Mouse (Mus musculus): ENCODE data around the gene Ror2. TPM values are rescaled to one million over a fixed set of nuclear protein-coding genes. Genes with fewer than 3 reads are reported as not detected.

Ror2 gene
- polyA plus RNA-seq, 1 experiment from 2014 or later: 23.6 TPM

DNA sequence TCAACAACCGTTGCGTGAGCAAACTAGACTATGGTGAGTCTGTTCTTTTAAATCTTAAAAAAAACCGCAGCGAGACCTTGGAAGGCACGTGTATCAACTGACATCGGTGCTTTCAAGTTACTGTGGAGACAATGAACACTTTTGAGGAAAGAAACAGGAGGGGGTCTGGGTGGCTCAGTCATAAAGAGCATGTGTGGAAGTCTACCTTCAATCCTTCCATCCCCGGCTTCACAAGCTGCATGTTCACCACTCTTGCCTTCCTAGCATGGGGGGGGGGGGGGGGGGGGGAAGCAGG lies 108.6 kb downstream of the Ror2 start:
- Histone ChIP-seq H3K36me3 (replicated peaks) (no peaks in the 10 kb centered on the region), H3K9me3 (no peaks in the 10 kb centered on the region), H3K4me3 (no peak overlapping the region), H3K27ac (replicated peaks) (peak overlapping the region; percentile 78), H3K4me1 (peaks cover 82% of the 10 kb centered on the region), H3K27me3 (replicated peaks; ENCODE audit: low read depth, poor library complexity, severe bottlenecking) (no peaks in the 10 kb centered on the region)
- 40% methylated on average over 7 of the region's 7 CpGs for WGBS
- no peak for DNase-seq (ENCODE audit: low spot score)

DNA sequence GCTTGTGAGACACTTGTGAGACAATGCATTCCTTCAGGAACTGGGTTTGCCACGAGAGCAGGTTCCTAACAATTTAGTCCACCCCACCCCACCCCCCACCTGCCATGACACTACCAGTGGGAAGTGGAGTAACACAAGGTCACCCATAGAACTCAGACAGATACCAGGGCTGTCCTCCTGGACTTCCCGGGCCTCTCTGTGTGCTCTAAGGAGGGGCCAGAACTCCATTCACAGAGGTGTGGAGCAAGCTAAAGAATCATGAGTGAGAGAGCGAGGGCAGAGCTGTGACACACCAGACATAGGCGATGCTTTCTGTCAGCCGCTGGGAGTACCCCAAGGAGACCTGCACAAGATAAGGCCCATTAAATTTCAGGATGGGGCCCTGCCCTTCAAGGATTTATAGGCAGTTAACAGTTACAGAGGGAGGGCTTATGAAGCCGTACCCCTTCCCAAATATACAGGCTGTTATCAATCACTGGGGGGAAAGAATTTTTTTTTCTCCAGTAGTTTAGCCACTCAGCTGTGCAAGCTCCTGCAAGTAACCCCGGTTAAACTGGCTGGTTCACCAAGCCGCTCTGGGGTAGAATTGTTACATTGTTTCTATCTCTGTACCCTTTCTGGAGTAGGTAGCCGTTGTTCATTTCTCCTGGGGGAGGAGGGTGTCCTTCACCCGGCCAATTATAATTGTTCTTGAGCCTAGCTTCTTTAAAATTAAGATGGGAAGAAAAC lies 109.1 kb downstream of the Ror2 start:
- Histone ChIP-seq H3K9me3 (no peaks in the 10 kb centered on the region), H3K27ac (replicated peaks) (peak overlapping the region; percentile 78), H3K4me1 (peaks cover 78% of the 10 kb centered on the region), H3K4me3 (no peak overlapping the region), H3K27me3 (replicated peaks; ENCODE audit: low read depth, poor library complexity, severe bottlenecking) (no peaks in the 10 kb centered on the region), H3K36me3 (replicated peaks) (no peaks in the 10 kb centered on the region)
- no peak for DNase-seq (ENCODE audit: low spot score)
- WGBS: 63% methylated on average over 10 of the region's 10 CpGs

- H3K4me3 ChIP-seq: no peak overlapping the region
- H3K27ac ChIP-seq (replicated peaks): peak overlapping the region; percentile 0; the same call in 1 of the 2 replicates
- H3K27me3 ChIP-seq (replicated peaks; ENCODE audit: low read depth, poor library complexity, severe bottlenecking): no peaks in the 10 kb centered on the region
- peaks cover 4% of the 10 kb centered on the region; the same call in 1 of the 2 replicates for H3K36me3 ChIP-seq (replicated peaks)
- no peaks in the 10 kb centered on the region for H3K9me3 ChIP-seq
- no peak for DNase-seq (ENCODE audit: low spot score)
- peaks cover 66% of the 10 kb centered on the region for H3K4me1 ChIP-seq
- 80% methylated on average over 7 of the region's 7 CpGs for WGBS
Observed at GRCm38 (mm10) chr13:53175041-53175440, 110.9 kb downstream of the Ror2 start.

GRCm38 (mm10) chr13:53163671-53164070 lies 122.3 kb downstream of the Ror2 start:
- no peaks in the 10 kb centered on the region for H3K36me3 ChIP-seq (replicated peaks)
- peaks cover 88% of the 10 kb centered on the region for H3K4me1 ChIP-seq
- no peaks in the 10 kb centered on the region for H3K9me3 ChIP-seq
- no peak overlapping the region for H3K4me3 ChIP-seq
- 74% methylated on average over 10 of the region's 10 CpGs for WGBS
- H3K27ac ChIP-seq (replicated peaks): no peak overlapping the region
- no peaks in the 10 kb centered on the region for H3K27me3 ChIP-seq (replicated peaks; ENCODE audit: low read depth, poor library complexity, severe bottlenecking)
- DNase-seq (ENCODE audit: low spot score): no peak

DNA sequence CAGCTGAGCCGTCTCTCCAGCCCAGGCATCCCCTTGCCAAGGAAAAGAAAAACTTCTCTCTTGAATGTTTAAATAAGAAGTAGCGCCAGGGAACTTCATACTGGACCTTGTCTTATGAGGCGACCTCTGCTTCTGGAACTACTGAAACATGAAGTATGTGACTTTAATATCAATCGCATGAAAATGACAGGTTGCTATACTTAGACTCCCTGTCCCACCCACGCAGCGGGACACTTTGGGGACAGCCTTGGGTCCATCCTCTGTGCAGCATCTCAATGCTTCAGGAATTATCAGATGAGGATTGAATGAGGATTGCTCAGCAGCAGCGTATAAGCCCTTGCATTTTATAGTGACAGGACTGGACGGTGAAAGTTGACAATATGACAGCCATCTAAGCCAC lies 122.9 kb downstream of the Ror2 start:
- WGBS: 86% methylated on average over 8 of the region's 8 CpGs
- Histone ChIP-seq H3K27ac (replicated peaks) (no peak overlapping the region), H3K4me3 (no peak overlapping the region), H3K9me3 (no peaks in the 10 kb centered on the region), H3K36me3 (replicated peaks) (no peaks in the 10 kb centered on the region), H3K4me1 (peaks cover 88% of the 10 kb centered on the region), H3K27me3 (replicated peaks; ENCODE audit: low read depth, poor library complexity, severe bottlenecking) (no peaks in the 10 kb centered on the region)
- DNase-seq (ENCODE audit: low spot score): no peak

DNA sequence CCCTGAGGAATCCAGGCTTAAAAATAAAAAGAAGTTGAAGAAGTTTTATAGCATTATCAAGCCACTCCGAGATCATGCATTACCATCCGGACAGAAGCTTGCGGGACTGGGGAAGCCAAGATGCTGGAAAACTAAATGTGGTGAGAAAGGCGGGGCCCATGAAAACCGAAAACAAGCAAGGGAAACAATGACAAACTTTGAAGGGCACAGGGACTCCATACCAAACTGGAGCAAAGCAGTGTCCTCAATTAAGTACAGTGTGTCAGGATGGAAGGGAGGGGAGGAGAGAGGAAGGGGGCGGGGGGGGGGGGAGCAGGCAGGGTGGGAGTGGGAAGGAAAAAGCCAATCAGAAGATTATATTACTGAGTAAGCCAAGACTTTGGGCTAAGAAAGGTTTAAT lies 126.4 kb downstream of the Ror2 start:
- Histone ChIP-seq H3K27ac (replicated peaks) (no peak overlapping the region), H3K4me1 (peaks cover 87% of the 10 kb centered on the region), H3K4me3 (no peak overlapping the region), H3K27me3 (replicated peaks; ENCODE audit: low read depth, poor library complexity, severe bottlenecking) (no peaks in the 10 kb centered on the region), H3K36me3 (replicated peaks) (no peaks in the 10 kb centered on the region), H3K9me3 (no peaks in the 10 kb centered on the region)
- 74% methylated on average over 6 of the region's 6 CpGs for WGBS
- DNase-seq (ENCODE audit: low spot score): no peak

GRCm38 (mm10) chr13:53158405-53159005 lies 127.4 kb downstream of the Ror2 start:
- DNase-seq (ENCODE audit: low spot score): no peak
- Histone ChIP-seq H3K4me1 (peaks cover 88% of the 10 kb centered on the region), H3K36me3 (replicated peaks) (no peaks in the 10 kb centered on the region), H3K27ac (replicated peaks) (no peak overlapping the region), H3K9me3 (no peaks in the 10 kb centered on the region), H3K27me3 (replicated peaks; ENCODE audit: low read depth, poor library complexity, severe bottlenecking) (no peaks in the 10 kb centered on the region), H3K4me3 (no peak overlapping the region)
- 85% methylated on average over 9 of the region's 9 CpGs for WGBS

GRCm38 (mm10) chr13:53156911-53157310 lies 129.0 kb downstream of the Ror2 start:
- H3K27ac ChIP-seq (replicated peaks): no peak overlapping the region
- H3K36me3 ChIP-seq (replicated peaks): no peaks in the 10 kb centered on the region
- WGBS: 87% methylated on average over 15 of the region's 15 CpGs
- H3K4me1 ChIP-seq: peaks cover 86% of the 10 kb centered on the region
- no peaks in the 10 kb centered on the region for H3K27me3 ChIP-seq (replicated peaks; ENCODE audit: low read depth, poor library complexity, severe bottlenecking)
- DNase-seq (ENCODE audit: low spot score): no peak
- no peak overlapping the region for H3K4me3 ChIP-seq
- H3K9me3 ChIP-seq: no peaks in the 10 kb centered on the region

DNA sequence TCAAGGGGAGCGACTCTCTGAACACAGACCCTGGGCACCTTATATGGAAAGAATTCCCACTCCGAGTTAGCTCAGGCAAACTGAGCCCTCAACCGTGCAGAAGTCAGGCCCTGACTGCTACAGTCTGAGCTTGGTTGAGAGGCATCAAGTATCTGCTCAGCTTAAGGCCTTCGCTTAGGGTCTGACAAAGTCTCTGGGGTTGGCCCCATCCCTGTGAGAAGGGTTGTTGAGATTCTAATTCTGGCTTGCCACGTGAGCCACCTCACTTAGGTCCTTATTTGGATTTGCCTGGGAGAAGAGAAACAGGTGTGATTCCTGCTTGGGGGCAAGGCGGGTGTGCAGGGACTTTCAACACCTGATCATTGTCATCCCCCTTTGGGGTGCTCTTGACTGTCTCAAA lies 129.6 kb downstream of the Ror2 start:
- Histone ChIP-seq H3K36me3 (replicated peaks) (no peaks in the 10 kb centered on the region), H3K9me3 (no peaks in the 10 kb centered on the region), H3K4me3 (no peak overlapping the region), H3K27ac (replicated peaks) (no peak overlapping the region), H3K27me3 (replicated peaks; ENCODE audit: low read depth, poor library complexity, severe bottlenecking) (no peaks in the 10 kb centered on the region), H3K4me1 (peaks cover 91% of the 10 kb centered on the region)
- WGBS: 78% methylated on average over 6 of the region's 6 CpGs
- no peak for DNase-seq (ENCODE audit: low spot score)

DNA sequence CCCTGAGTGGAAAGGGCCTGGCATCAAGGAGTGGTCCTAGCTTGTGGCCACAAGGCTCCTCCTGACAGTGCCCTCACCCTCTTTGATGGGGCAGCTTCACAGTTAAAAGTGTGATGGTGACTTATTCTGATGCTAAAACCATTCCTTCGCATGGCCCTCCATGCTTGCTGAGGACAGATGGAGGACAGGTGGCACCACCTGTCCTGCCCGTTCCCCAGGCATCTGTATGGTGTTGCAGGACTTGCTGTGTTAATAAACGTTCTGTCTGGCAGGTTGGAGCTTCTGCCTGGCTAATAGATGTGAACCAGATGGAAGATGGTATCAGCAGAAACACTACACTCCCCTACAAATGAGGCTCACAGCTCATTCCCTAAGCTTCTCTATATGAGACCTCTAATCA lies 140.4 kb downstream of the Ror2 start:
- Histone ChIP-seq H3K4me1 (peaks cover 52% of the 10 kb centered on the region), H3K4me3 (no peak overlapping the region), H3K27ac (replicated peaks) (no peak overlapping the region), H3K27me3 (replicated peaks; ENCODE audit: low read depth, poor library complexity, severe bottlenecking) (peaks cover 8% of the 10 kb centered on the region; the same call in 1 of the 2 replicates), H3K9me3 (no peaks in the 10 kb centered on the region), H3K36me3 (replicated peaks) (peaks cover 17% of the 10 kb centered on the region)
- WGBS: 74% methylated on average over 3 of the region's 3 CpGs
- DNase-seq (ENCODE audit: low spot score): no peak

- peaks cover 28% of the 10 kb centered on the region for H3K36me3 ChIP-seq (replicated peaks)
- peak overlapping the region; percentile 41 for H3K27ac ChIP-seq (replicated peaks)
- H3K4me3 ChIP-seq: 0 out of 2 replicates have a peak overlapping the region, but pooled peaks have one; percentile 11
- peaks cover 49% of the 10 kb centered on the region for H3K4me1 ChIP-seq
- H3K9me3 ChIP-seq: peaks cover 10% of the 10 kb centered on the region; the same call in 1 of the 2 replicates
- H3K27me3 ChIP-seq (replicated peaks; ENCODE audit: low read depth, poor library complexity, severe bottlenecking): peaks cover 8% of the 10 kb centered on the region; the same call in 1 of the 2 replicates
- WGBS: 7% methylated on average over 5 of the region's 5 CpGs
- DNase-seq (ENCODE audit: low spot score): peak; percentile 42
Observed at GRCm38 (mm10) chr13:53143076-53143475, 142.8 kb downstream of the Ror2 start.

DNA sequence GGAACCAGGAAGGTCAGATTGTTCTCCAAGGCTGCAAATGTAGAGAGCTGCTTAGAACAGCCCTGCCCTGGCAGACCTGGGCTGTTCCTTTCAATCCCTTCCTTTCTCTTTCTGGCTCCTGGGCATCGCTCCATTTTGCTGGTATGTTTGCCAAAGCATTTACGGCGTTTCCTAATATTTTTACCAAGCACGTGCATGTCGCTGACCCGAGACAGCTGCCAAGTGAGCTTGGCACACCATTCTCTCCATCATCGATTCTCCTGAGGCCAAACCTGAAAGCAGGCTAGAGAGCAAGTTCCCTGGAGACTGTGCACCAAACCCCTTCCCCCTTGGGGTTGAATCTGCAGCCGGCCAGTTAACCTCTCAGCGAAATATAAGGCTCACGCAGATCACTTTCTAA lies 143.7 kb downstream of the Ror2 start:
- H3K4me1 ChIP-seq: peaks cover 41% of the 10 kb centered on the region
- H3K27me3 ChIP-seq (replicated peaks; ENCODE audit: low read depth, poor library complexity, severe bottlenecking): peaks cover 8% of the 10 kb centered on the region; the same call in 1 of the 2 replicates
- no peak overlapping the region for H3K27ac ChIP-seq (replicated peaks)
- H3K9me3 ChIP-seq: peaks cover 12% of the 10 kb centered on the region; the same call in 1 of the 2 replicates
- no peak for DNase-seq (ENCODE audit: low spot score)
- H3K4me3 ChIP-seq: no peak overlapping the region
- H3K36me3 ChIP-seq (replicated peaks): peaks cover 32% of the 10 kb centered on the region
- 82% methylated on average over 10 of the region's 10 CpGs for WGBS

DNA sequence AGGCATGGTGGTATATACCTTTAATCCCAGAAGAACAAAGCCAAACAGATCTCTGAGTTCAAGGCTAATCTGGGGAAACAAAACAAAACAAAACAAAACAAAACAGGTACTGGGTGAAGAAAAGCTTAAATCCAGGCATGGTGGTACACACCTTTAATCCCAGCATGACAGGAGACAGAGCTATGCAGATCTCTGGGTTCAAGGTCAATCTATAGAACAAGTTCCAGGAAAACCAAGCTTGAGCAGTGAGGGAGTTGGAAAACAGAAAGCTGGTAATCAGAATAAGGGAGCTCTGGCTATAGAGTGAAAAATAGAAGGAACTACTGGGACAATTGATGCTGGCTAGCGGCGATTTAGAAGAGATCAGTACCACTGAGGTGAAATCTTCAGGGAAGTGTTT lies 145.6 kb downstream of the Ror2 start:
- Histone ChIP-seq H3K36me3 (replicated peaks) (peaks cover 30% of the 10 kb centered on the region), H3K27ac (replicated peaks) (no peak overlapping the region), H3K9me3 (peaks cover 12% of the 10 kb centered on the region; the same call in 1 of the 2 replicates), H3K4me1 (peaks cover 34% of the 10 kb centered on the region), H3K4me3 (no peak overlapping the region), H3K27me3 (replicated peaks; ENCODE audit: low read depth, poor library complexity, severe bottlenecking) (peaks cover 3% of the 10 kb centered on the region; the same call in 1 of the 2 replicates)
- DNase-seq (ENCODE audit: low spot score): no peak
- 71% methylated on average over 2 of the region's 2 CpGs for WGBS

Measured in embryonic facial prominence, embryonic 10.5 days (tissue).